Mouse (Mus musculus): Measurements from ENCODE around the gene Ttll5. TPM values are rescaled to one million over a fixed set of nuclear protein-coding genes. Genes with fewer than 3 reads are reported as not detected.

Gene Ttll5
- polyA plus RNA-seq, 2 experiments, result 13.9 to 16.3 TPM

DNA sequence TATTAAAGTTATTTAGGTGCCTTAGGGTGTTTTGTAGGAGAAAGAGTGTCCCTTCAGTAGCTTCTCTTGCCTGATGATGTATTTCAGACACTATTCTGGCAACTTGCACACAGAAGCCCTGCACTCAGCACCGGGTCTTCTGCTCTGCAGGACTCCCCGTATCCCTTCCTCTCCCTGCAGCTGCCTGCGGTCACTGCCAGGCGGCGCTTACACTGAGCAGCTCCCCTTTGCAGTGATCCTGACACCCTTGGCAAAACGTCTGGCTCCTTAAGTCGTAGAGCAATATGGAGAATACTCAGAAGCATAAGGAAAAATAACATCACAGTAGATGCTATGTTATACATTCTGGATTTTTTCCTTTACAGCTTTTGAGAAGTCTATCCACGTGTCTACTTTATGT, 130.6 kb downstream of the Ttll5 start:
- ATAC-seq (ENCODE audit: low FRiP score, low read depth) (no peak; the same call in 1 of the 2 replicates), DNase-seq (ENCODE audit: low spot score) (peak; percentile 33)
- H3K9me3 ChIP-seq (ENCODE audit: control insufficient read depth, low read length), result no peaks in the 10 kb centered on the region
- no peak overlapping the region for H3K27ac ChIP-seq (replicated peaks; ENCODE audit: low read depth, low read length)
- H3K27me3 ChIP-seq (ENCODE audit: control insufficient read depth, insufficient read depth, low read length), result no peaks in the 10 kb centered on the region
- WGBS, result 54% methylated on average over 8 of the region's 8 CpGs
- H3K4me2 ChIP-seq (replicated peaks; ENCODE audit: low read depth, low read length, severe bottlenecking), result no peak overlapping the region
- no peak overlapping the region for H3K4me3 ChIP-seq (replicated peaks; ENCODE audit: low read length)
- no peak overlapping the region for H3K9ac ChIP-seq (ENCODE audit: low read depth, low read length, severe bottlenecking)
- no peaks in the 10 kb centered on the region; the same call in none of the 2 replicates for H3K36me3 ChIP-seq (ENCODE audit: control insufficient read depth, insufficient read depth, low read length)
- peaks cover 21% of the 10 kb centered on the region for H3K4me1 ChIP-seq (ENCODE audit: control insufficient read depth, insufficient read depth, low read length)
- TF ChIP-seq POLR2A (IDR thresholded peaks at IDR 0.05; ENCODE audit: borderline replicate concordance, extremely low read depth, insufficient read depth, insufficient read length), result no peak

DNA sequence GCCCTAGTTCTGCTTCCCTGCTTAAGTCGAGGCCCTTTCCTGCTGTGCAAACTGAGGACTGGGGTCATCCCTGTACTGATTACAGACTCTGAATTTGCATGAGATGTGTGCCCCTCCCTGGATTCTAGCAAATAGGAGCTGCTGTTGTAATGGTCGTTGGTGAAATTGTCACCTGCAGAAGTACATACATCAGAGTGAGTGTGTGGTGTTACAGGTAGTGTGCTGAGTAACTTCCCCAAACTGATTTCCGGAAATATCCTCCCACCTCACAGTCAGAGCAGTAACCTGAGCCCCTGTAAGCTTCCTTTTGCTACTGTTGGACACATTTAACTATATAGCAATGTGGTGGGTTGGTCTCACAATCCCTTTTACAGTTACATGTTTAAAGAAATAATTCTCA, 131.2 kb downstream of the Ttll5 start:
- H3K27ac ChIP-seq (replicated peaks; ENCODE audit: low read depth, low read length), result no peak overlapping the region
- H3K27me3 ChIP-seq (ENCODE audit: control insufficient read depth, insufficient read depth, low read length), result no peaks in the 10 kb centered on the region
- H3K36me3 ChIP-seq (ENCODE audit: control insufficient read depth, insufficient read depth, low read length), result no peaks in the 10 kb centered on the region; the same call in none of the 2 replicates
- DNase-seq (ENCODE audit: low spot score), result no peak
- H3K9ac ChIP-seq (ENCODE audit: low read depth, low read length, severe bottlenecking), result no peak overlapping the region
- peaks cover 27% of the 10 kb centered on the region for H3K4me1 ChIP-seq (ENCODE audit: control insufficient read depth, insufficient read depth, low read length)
- no peak overlapping the region for H3K4me2 ChIP-seq (replicated peaks; ENCODE audit: low read depth, low read length, severe bottlenecking)
- TF ChIP-seq POLR2A (IDR thresholded peaks at IDR 0.05; ENCODE audit: borderline replicate concordance, extremely low read depth, insufficient read depth, insufficient read length), result no peak
- 41% methylated on average over 3 of the region's 3 CpGs for WGBS
- H3K9me3 ChIP-seq (ENCODE audit: control insufficient read depth, low read length), result no peaks in the 10 kb centered on the region
- ATAC-seq (ENCODE audit: low FRiP score, low read depth), result no peak
- H3K4me3 ChIP-seq (replicated peaks; ENCODE audit: low read length), result no peak overlapping the region

- H3K9me3 ChIP-seq (ENCODE audit: control insufficient read depth, low read length), result no peaks in the 10 kb centered on the region
- no peak for ATAC-seq (ENCODE audit: low FRiP score, low read depth)
- H3K36me3 ChIP-seq (ENCODE audit: control insufficient read depth, insufficient read depth, low read length), result no peaks in the 10 kb centered on the region; the same call in none of the 2 replicates
- peaks cover 27% of the 10 kb centered on the region for H3K4me1 ChIP-seq (ENCODE audit: control insufficient read depth, insufficient read depth, low read length)
- no peak overlapping the region for H3K9ac ChIP-seq (ENCODE audit: low read depth, low read length, severe bottlenecking)
- TF ChIP-seq POLR2A (IDR thresholded peaks at IDR 0.05; ENCODE audit: borderline replicate concordance, extremely low read depth, insufficient read depth, insufficient read length), result no peak
- H3K4me3 ChIP-seq (replicated peaks; ENCODE audit: low read length), result no peak overlapping the region
- H3K27ac ChIP-seq (replicated peaks; ENCODE audit: low read depth, low read length), result no peak overlapping the region
- no peaks in the 10 kb centered on the region for H3K27me3 ChIP-seq (ENCODE audit: control insufficient read depth, insufficient read depth, low read length)
- WGBS, result 65% methylated on average over 6 of the region's 6 CpGs
- no peak overlapping the region for H3K4me2 ChIP-seq (replicated peaks; ENCODE audit: low read depth, low read length, severe bottlenecking)
- no peak for DNase-seq (ENCODE audit: low spot score)
Observed at GRCm38 (mm10) chr12:85956251-85956650, 131.8 kb downstream of the Ttll5 start.

DNA sequence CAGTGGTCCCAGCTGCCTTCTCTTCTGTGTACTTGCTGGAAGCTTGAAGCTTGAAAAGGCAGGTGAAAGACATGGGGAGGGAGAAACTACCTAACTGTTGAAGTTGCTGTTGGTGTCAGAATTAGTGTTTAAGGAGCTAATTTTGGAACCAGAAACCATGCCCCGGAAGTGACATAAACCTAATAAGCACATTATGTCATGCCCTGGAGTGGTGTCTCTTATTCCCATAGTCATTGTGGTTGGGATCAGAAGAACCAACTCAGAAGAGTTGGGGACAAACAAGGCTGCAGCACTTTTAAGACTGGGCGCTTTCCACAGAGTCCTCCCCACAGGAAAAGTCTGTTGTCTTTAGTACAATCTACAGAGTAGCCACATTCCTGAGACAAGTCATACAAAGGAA, 134.0 kb downstream of the Ttll5 start:
- Histone ChIP-seq H3K9ac (ENCODE audit: low read depth, low read length, severe bottlenecking) (no peak overlapping the region), H3K4me1 (ENCODE audit: control insufficient read depth, insufficient read depth, low read length) (peaks cover 35% of the 10 kb centered on the region), H3K9me3 (ENCODE audit: control insufficient read depth, low read length) (no peaks in the 10 kb centered on the region), H3K4me3 (replicated peaks; ENCODE audit: low read length) (no peak overlapping the region), H3K27ac (replicated peaks; ENCODE audit: low read depth, low read length) (no peak overlapping the region), H3K4me2 (replicated peaks; ENCODE audit: low read depth, low read length, severe bottlenecking) (no peak overlapping the region), H3K27me3 (ENCODE audit: control insufficient read depth, insufficient read depth, low read length) (no peaks in the 10 kb centered on the region), H3K36me3 (ENCODE audit: control insufficient read depth, insufficient read depth, low read length) (no peaks in the 10 kb centered on the region; the same call in 1 of the 2 replicates)
- TF ChIP-seq POLR2A (IDR thresholded peaks at IDR 0.05; ENCODE audit: borderline replicate concordance, extremely low read depth, insufficient read depth, insufficient read length), result no peak
- no peak for ATAC-seq (ENCODE audit: low FRiP score, low read depth)
- 87% methylated on average over 2 of the region's 2 CpGs for WGBS
- no peak for DNase-seq (ENCODE audit: low spot score)

- Histone ChIP-seq H3K27ac (replicated peaks; ENCODE audit: low read depth, low read length) (peak overlapping the region; percentile 76), H3K36me3 (ENCODE audit: control insufficient read depth, insufficient read depth, low read length) (no peaks in the 10 kb centered on the region; the same call in 1 of the 2 replicates), H3K27me3 (ENCODE audit: control insufficient read depth, insufficient read depth, low read length) (no peaks in the 10 kb centered on the region), H3K9ac (ENCODE audit: low read depth, low read length, severe bottlenecking) (no peak overlapping the region), H3K9me3 (ENCODE audit: control insufficient read depth, low read length) (no peaks in the 10 kb centered on the region), H3K4me2 (replicated peaks; ENCODE audit: low read depth, low read length, severe bottlenecking) (no peak overlapping the region), H3K4me3 (replicated peaks; ENCODE audit: low read length) (no peak overlapping the region), H3K4me1 (ENCODE audit: control insufficient read depth, insufficient read depth, low read length) (peaks cover 41% of the 10 kb centered on the region)
- peak; percentile 46 for ATAC-seq (ENCODE audit: low FRiP score, low read depth)
- 18% methylated on average over 10 of the region's 10 CpGs for WGBS
- TF ChIP-seq POLR2A (IDR thresholded peaks at IDR 0.05; ENCODE audit: borderline replicate concordance, extremely low read depth, insufficient read depth, insufficient read length), result no peak
- DNase-seq (ENCODE audit: low spot score), result no peak
Observed at GRCm38 (mm10) chr12:85959822-85960501, 135.5 kb downstream of the Ttll5 start.
